Mouse (Mus musculus) midbrain, embryonic 11.5 days (tissue): Measurements from ENCODE around the gene Pou2af1. TPM values are rescaled to one million over a fixed set of nuclear protein-coding genes. Genes with fewer than 3 reads are reported as not detected.

Experiments used
- ATAC-seq: fragments of 200-750 bp; cut with Nextera tagmentation; 2 replicates; pipeline ENCODE4 v1.8.0; 2017; ENCODE audit warnings: moderate TSS enrichment, moderate library complexity; ENCODE audit not compliant: low FRiP score
- DNase-seq: peaks from one replicate; pipeline ENCODE4 v3.0.0; 2015; ENCODE audit warnings: low spot score; ENCODE audit errors: missing footprints
- H3K27ac ChIP-seq: fragments of 300-500 bp; sonication (generic); 2 replicates; pipeline ENCODE4 v1.5.1; 2014; ENCODE audit warnings: low read depth, low read length
- H3K27me3 ChIP-seq: fragments of 300-500 bp; sonication (generic); 2 replicates; pipeline ENCODE4 v1.6.1; 2014; ENCODE audit warnings: mild to moderate bottlenecking, low read length, moderate library complexity, mixed read lengths; ENCODE audit not compliant: control insufficient read depth, insufficient read depth
- H3K36me3 ChIP-seq: fragments of 300-500 bp; sonication (generic); 2 replicates; pipeline ENCODE4 v1.6.1; 2014; ENCODE audit warnings: mild to moderate bottlenecking, low read length, moderate library complexity, mixed read lengths; ENCODE audit not compliant: control insufficient read depth, insufficient read depth
- H3K4me1 ChIP-seq: fragments of 300-500 bp; sonication (generic); 2 replicates; pipeline ENCODE4 v1.6.1; 2014; ENCODE audit warnings: low read length; ENCODE audit not compliant: control insufficient read depth, insufficient read depth
- H3K4me2 ChIP-seq: fragments of 300-500 bp; sonication (generic); 2 replicates; pipeline ENCODE4 v1.6.1; 2014; ENCODE audit warnings: mild to moderate bottlenecking, moderate library complexity
- H3K4me3 ChIP-seq: fragments of 300-500 bp; sonication (generic); 2 replicates; pipeline ENCODE4 v1.5.1; 2014; ENCODE audit warnings: low read depth, low read length
- H3K9ac ChIP-seq: fragments of 300-500 bp; sonication (generic); 2 replicates; pipeline ENCODE4 v1.6.1; 2014; ENCODE audit warnings: low read length
- H3K9me3 ChIP-seq: fragments of 300-500 bp; sonication (generic); 2 replicates; pipeline ENCODE4 v1.6.1; 2016; ENCODE audit warnings: low read length; ENCODE audit not compliant: control insufficient read depth
- WGBS: fragments of 180-500 bp; shearing (Covaris S2); extraction: QIAGEN DNeasy Blood & Tissue Kit; methylation state at CpG from one replicate; pipeline ENCODE4 v1.1.7; 2014; 5-methylcytosine and 5-hydroxymethylcytosine counted together
- polyA plus RNA-seq: library from polyadenylated mRNA; unstranded; fragments of >200 nt; fragmentation: Nextera tagmentation; extraction: Ambion mirVana; gene quantifications from 2 replicates; pipeline ENCODE4 v1.2.1, GENCODE M21; 2014

Gene Pou2af1
- polyA plus RNA-seq, 1 experiment from 2014 or later: 0.05 TPM

DNA sequence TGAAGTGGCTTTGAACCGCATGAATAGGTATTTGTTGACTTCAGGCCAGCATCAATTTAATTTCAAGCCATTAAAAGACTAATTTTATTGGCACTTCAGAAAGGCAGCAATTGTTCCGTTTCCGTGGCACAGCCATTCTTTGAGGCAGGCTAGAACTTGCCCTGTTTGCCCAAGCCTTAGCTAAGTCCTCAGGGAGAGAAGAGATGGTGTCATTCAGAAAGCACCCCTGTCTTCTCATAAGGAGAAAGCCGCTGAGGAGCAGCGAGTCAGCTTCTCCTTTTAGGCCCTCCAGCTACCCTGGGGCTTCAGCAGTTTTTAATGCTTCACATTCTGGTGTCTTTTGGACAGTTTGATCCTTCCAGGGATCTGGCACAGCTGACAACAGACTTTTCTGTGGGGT is 55.3 kb downstream of the Pou2af1 start:
- Histone ChIP-seq H3K4me2 (no peak overlapping the region), H3K4me3 (no peak overlapping the region), H3K4me1 (no peaks in the 10 kb centered on the region), H3K27me3 (no peaks in the 10 kb centered on the region), H3K36me3 (no peaks in the 10 kb centered on the region), H3K9me3 (no peaks in the 10 kb centered on the region), H3K27ac (no peak overlapping the region), H3K9ac (no peak overlapping the region)
- ATAC-seq (no peak), DNase-seq (no peak)
- 81% methylated on average over 5 of the region's 5 CpGs for WGBS

DNA sequence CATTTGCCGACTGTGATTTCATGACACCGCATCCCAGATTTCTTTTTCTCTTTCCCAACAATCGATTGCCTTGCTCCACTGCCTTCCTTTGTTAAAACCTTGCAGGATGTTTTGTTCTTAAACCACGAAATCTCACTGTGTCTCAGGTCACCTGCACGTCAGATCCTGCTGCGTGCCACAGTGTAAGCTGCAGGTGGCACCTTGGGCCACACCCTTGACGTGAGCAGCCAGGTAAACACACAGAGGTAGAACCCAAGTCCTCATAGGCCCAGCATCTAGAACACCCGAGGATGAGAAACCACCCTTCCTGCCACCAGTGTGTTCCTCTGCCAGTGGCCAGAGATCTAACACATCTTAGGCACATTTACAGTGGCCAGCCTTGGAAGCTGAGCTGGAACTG is 57.6 kb downstream of the Pou2af1 start:
- no peak overlapping the region for H3K27ac ChIP-seq
- no peaks in the 10 kb centered on the region for H3K27me3 ChIP-seq
- H3K9ac ChIP-seq: no peak overlapping the region
- H3K9me3 ChIP-seq: no peaks in the 10 kb centered on the region
- H3K36me3 ChIP-seq: no peaks in the 10 kb centered on the region
- no peak overlapping the region for H3K4me2 ChIP-seq
- peaks cover 4% of the 10 kb centered on the region; the same call in 1 of the 2 replicates for H3K4me1 ChIP-seq
- no peak overlapping the region for H3K4me3 ChIP-seq
- WGBS: 46% methylated on average over 8 of the region's 8 CpGs
- ATAC-seq: no peak
- no peak for DNase-seq

DNA sequence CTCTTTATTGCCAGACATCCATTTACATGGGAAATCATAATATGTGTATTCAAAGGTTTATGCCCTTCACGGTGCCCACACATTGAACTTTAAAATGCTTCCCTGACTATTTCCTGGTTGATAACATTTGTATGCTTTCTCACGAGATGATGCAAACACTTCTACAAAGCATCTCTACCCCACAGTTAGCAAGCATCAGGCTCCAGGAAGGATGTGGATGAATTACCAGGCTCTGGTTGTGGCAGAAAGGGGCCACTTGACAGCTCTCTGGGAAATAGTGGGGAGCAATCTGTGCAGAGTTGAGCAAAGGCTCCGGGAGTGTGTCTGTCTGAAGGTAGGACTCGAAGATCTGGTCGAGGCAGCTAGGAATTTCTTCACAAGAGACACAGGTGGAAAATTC is 58.6 kb downstream of the Pou2af1 start:
- WGBS: 82% methylated on average over 5 of the region's 5 CpGs
- Histone ChIP-seq H3K27ac (no peak overlapping the region), H3K36me3 (no peaks in the 10 kb centered on the region), H3K4me3 (no peak overlapping the region), H3K9ac (no peak overlapping the region), H3K4me2 (no peak overlapping the region), H3K27me3 (no peaks in the 10 kb centered on the region), H3K9me3 (no peaks in the 10 kb centered on the region), H3K4me1 (peaks cover 4% of the 10 kb centered on the region; the same call in 1 of the 2 replicates)
- DNase-seq (no peak), ATAC-seq (no peak)

GRCm38 (mm10) chr9:51273581-51274154 is 60.2 kb downstream of the Pou2af1 start:
- DNase-seq: no peak

DNA sequence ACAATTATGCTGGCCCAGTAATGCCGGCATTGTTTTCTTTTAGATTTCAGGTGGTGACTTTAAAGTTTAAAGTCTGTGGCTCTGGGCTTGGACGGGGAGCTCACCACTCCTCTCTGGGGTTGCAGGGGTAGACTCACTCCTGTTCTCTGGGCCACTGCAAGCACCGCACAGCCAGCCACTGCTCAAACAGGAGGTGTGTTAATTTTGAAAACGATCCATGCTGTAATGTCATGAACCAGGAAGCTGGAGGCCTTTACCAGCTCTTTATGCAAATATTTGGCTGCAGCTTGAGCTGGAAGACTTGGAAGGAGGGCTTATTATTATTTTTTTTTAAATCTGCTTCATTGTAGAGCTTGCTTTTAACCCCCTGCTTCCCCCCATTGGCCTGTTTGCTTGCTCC is 61.2 kb downstream of the Pou2af1 start:
- H3K9ac ChIP-seq: no peak overlapping the region
- H3K27me3 ChIP-seq: peaks cover 5% of the 10 kb centered on the region
- H3K27ac ChIP-seq: no peak overlapping the region
- 18% methylated on average over 4 of the region's 4 CpGs for WGBS
- H3K9me3 ChIP-seq: no peaks in the 10 kb centered on the region
- no peak overlapping the region for H3K4me3 ChIP-seq
- H3K36me3 ChIP-seq: no peaks in the 10 kb centered on the region
- DNase-seq (no peak), ATAC-seq (no peak)
- H3K4me1 ChIP-seq: peaks cover 8% of the 10 kb centered on the region
- no peak overlapping the region for H3K4me2 ChIP-seq

More at GRCm38 (mm10) chr9:51273581-51274154, 60.2 kb downstream of the Pou2af1 start:
- no peaks in the 10 kb centered on the region for H3K27me3 ChIP-seq
- H3K9ac ChIP-seq: no peak overlapping the region
- no peaks in the 10 kb centered on the region for H3K9me3 ChIP-seq
- H3K4me3 ChIP-seq: no peak overlapping the region
- 58% methylated on average over 9 of the region's 9 CpGs for WGBS
- H3K27ac ChIP-seq: no peak overlapping the region
- H3K36me3 ChIP-seq: no peaks in the 10 kb centered on the region
- no peak overlapping the region for H3K4me2 ChIP-seq
- H3K4me1 ChIP-seq: peaks cover 4% of the 10 kb centered on the region; the same call in 1 of the 2 replicates
- no peak for ATAC-seq

DNA sequence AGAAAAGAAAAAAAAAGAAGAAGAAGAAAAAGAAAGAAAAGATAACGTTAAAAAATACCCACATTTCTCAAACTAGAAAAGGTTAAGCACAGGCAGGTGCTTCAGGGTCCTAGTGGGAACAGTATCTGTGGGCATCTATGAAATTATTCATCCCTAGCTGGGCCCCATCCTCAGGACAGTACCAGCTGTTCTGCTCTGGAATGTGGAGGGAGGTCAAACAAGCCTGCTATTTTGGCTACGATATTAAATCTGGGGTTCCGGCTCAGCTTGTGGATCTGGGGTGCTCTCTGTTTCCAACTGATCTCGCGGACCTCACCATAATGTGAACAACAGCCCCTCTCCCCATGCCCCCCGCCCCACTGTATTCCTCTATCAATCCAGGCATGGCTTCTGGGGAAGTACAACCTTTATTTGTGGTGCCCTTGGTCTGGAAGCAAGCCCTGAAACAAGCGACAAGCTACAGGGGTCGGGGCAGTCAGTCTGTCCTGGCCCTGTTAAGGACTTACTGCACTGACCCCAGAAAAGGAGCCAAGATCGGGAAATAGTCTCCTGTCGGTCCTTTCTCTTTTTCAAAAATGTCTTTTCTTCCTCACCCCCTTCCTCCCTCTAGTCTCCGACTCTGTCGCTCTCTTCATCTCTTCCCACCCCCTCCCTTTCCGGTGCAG is 64.5 kb downstream of the Pou2af1 start:
- no peak for DNase-seq
- ATAC-seq: peak; percentile 43; the same call in 1 of the 2 replicates
- Histone ChIP-seq H3K27me3 (peaks cover 7% of the 10 kb centered on the region), H3K4me1 (peaks cover 8% of the 10 kb centered on the region), H3K9me3 (no peaks in the 10 kb centered on the region), H3K9ac (peak overlapping the region; percentile 69), H3K4me3 (peak overlapping the region; percentile 53), H3K36me3 (no peaks in the 10 kb centered on the region), H3K27ac (no peak overlapping the region), H3K4me2 (peak overlapping the region; percentile 95)
- WGBS: 27% methylated on average over 13 of the region's 13 CpGs

DNA sequence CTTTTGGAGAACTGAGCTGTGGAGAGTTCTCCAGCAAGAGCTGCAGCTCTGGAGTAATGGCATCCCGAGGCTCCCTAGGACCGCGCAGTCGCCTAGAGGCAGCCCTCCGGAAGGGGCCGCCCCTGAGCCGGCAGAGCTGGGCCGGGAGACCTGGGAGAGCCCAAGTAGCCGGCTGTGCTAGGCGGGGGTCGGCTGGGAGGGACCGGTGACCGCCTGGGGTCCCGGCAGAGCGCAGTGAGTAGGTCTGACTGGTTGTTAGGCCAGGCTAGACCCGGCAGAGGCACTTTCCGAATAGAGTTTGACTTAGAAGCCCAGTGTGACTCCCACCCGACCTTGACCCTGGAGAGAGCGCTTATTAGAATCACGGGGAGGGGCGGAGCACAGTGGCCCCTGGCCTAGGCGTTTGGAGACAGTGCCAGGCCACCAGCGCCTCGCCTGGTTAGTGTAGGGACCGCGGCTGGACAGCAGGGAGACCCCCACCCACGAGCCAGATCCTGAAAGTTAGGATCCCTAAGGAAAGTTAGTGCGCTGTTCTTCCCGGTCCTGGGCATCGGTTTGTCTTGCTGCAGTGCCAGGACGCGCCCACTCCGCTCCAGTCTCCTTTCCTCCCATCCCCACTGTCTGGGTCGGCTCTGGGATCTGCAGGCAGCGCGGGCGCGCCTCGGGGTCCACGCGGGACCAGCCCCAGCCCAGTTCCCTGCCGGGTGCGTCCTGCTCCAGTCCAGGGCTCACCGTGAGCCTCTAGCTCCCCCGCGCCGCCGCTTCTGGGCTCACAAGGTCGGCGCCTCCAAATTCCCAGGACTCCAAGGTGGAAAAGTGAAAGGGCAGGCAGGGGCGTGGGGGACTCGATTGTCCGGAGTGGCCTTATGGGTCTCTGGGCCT is 65.2 kb downstream of the Pou2af1 start, which contains the start of gene Colca2:
Gene Colca2, minus strand, starts transcription at position 70 of the 882 bp plus-strand sequence.
- H3K4me1 ChIP-seq: peaks cover 8% of the 10 kb centered on the region

DNA sequence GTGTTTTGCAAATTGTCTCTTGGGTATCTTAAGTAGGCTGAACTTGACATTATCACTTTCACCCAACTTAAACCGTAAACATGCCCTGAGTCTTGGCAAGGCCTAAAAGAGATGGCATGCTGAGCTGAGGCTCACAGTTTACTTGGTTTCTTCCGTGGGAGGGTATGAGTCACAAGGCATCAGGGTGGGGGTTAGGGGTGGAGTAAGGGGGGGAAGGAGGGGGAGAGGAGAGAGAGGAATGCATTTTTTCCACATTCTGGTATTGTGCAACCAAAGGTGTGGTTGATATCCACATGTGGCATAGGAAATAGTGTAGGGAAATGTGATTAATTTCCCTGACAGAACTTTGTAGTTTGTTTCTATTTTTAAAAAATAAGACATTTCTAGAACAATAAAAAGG is 72.6 kb downstream of the Pou2af1 start:
- WGBS: 75% methylated on average over 2 of the region's 2 CpGs
- H3K27me3 ChIP-seq: no peaks in the 10 kb centered on the region
- ATAC-seq: no peak
- no peak overlapping the region for H3K9ac ChIP-seq
- H3K36me3 ChIP-seq: no peaks in the 10 kb centered on the region
- H3K9me3 ChIP-seq: no peaks in the 10 kb centered on the region
- H3K4me2 ChIP-seq: no peak overlapping the region
- no peaks in the 10 kb centered on the region for H3K4me1 ChIP-seq
- no peak overlapping the region for H3K4me3 ChIP-seq
- no peak for DNase-seq
- no peak overlapping the region for H3K27ac ChIP-seq

More for the DNA sequence above, 65.2 kb downstream of the Pou2af1 start, which contains the start of gene Colca2:
- WGBS: under 1% methylated on average over 53 of the region's 53 CpGs
- ATAC-seq (peak; percentile 98), DNase-seq (peak; percentile 97)
- peak within 1 kb of the TSS; percentile 95 for H3K4me2 ChIP-seq
- peak within 1 kb of the TSS; percentile 69 for H3K9ac ChIP-seq
- no peaks in the 10 kb centered on the region for H3K9me3 ChIP-seq
- peak within 1 kb of the TSS; percentile 53 for H3K4me3 ChIP-seq
- H3K27me3 ChIP-seq: peaks cover 7% of the 10 kb centered on the region
- no peaks in the 10 kb centered on the region for H3K36me3 ChIP-seq
- H3K27ac ChIP-seq: no peak within 1 kb of the TSS
